Mouse (Mus musculus) MEL (cell line): ENCODE measurements at regions not wholly inside any gene's neighbourhood (a gene's known extent, or its start where the extent isn't known, plus 50 kb on each side); places are given as distances from the start of the nearest gene placed in this dataset.

Experiments
- DNase-seq: peaks from one replicate; pipeline ENCODE4 v3.0.0; 2011; ENCODE audit warnings: low read depth, low spot score
- H3K27ac ChIP-seq: 2 replicates; pipeline ENCODE4 v1.5.1; 2012; ENCODE audit warnings: low read depth, mild to moderate bottlenecking, control low read depth, low read length, moderate library complexity; ENCODE audit not compliant: control insufficient read depth
- H3K27me3 ChIP-seq, 2 experiments: fragments of 150-350 bp in 1 of 2; sonication (generic) in 1 of 2; 2 replicates each; pipeline ENCODE4 v1.6.1; 2012; ENCODE audit warnings: low read length in 2 of 2, mild to moderate bottlenecking in 2 of 2, improper control_type of control experiment in 1 of 2, moderate library complexity in 1 of 2; ENCODE audit not compliant: insufficient read depth in 2 of 2, control insufficient read depth in 1 of 2
- H3K36me3 ChIP-seq, 2 experiments: 2 replicates each; pipeline ENCODE4 v1.6.1; 2012 to 2014; ENCODE audit warnings: low read length in 2 of 2, improper control_type of control experiment in 1 of 2, inconsistent platforms in 1 of 2, mild to moderate bottlenecking in 1 of 2; ENCODE audit not compliant: insufficient read depth in 2 of 2, control insufficient read depth in 1 of 2
- H3K4me1 ChIP-seq, 2 experiments: fragments of 150-350 bp in 1 of 2; sonication (generic) in 1 of 2; 2 replicates each; pipeline ENCODE4 v1.6.1; 2012; ENCODE audit warnings: low read length in 2 of 2, improper control_type of control experiment in 1 of 2, mild to moderate bottlenecking in 1 of 2; ENCODE audit not compliant: insufficient read depth in 2 of 2, control insufficient read depth in 1 of 2
- H3K4me3 ChIP-seq, 2 experiments: fragments of 150-350 bp in 1 of 2; sonication (generic) in 1 of 2; 2 replicates each; pipeline ENCODE4 v1.5.1; 2012; ENCODE audit warnings: low read depth in 2 of 2, low read length in 2 of 2, mild to moderate bottlenecking in 2 of 2, moderate library complexity in 2 of 2, control low read depth in 1 of 2, improper control_type of control experiment in 1 of 2; ENCODE audit not compliant: control insufficient read depth in 1 of 2, insufficient read depth in 1 of 2
- H3K79me2 ChIP-seq: 2 replicates; pipeline ENCODE4 v1.6.1; 2012; ENCODE audit warnings: mild to moderate bottlenecking, low read length, moderate library complexity; ENCODE audit not compliant: control insufficient read depth, poor library complexity, insufficient read depth
- H3K9ac ChIP-seq: 2 replicates; pipeline ENCODE4 v1.6.1; 2012; ENCODE audit warnings: low read depth, mild to moderate bottlenecking, control low read depth, low read length, moderate library complexity; ENCODE audit not compliant: control insufficient read depth, poor library complexity, severe bottlenecking
- H3K9me3 ChIP-seq: fragments of 150-350 bp; sonication (generic); replicated peaks from 2 replicates; pipeline ENCODE4 v1.6.1; 2012; ENCODE audit warnings: mild to moderate bottlenecking, low read length, improper control_type of control experiment, moderate library complexity; ENCODE audit not compliant: insufficient read depth
- BHLHE40 ChIP-seq: IDR thresholded peaks from 2 replicates; pipeline ENCODE4 v1.6.1; 2012; ENCODE audit warnings: low read depth, mild to moderate bottlenecking, inconsistent platforms, low read length, improper control_type of control experiment, borderline replicate concordance
- CHD1 ChIP-seq: IDR thresholded peaks from 2 replicates; pipeline ENCODE4 v1.6.1; 2012; ENCODE audit warnings: low read depth, mild to moderate bottlenecking, inconsistent platforms, low read length, improper control_type of control experiment
- CHD2 ChIP-seq: IDR thresholded peaks from 2 replicates; pipeline ENCODE4 v1.6.1; 2011; ENCODE audit warnings: low read length, improper control_type of control experiment
- CTCF ChIP-seq, 3 experiments: IDR thresholded peaks in 2 of 3; conservative IDR thresholded peaks in 1 of 3; 2 replicates each; pipeline ENCODE4 v1.5.1; 2011 to 2012; ENCODE audit warnings: low read length in 3 of 3, low read depth in 2 of 3, mild to moderate bottlenecking in 2 of 3, improper control_type of control experiment in 1 of 3, inconsistent platforms in 1 of 3, mixed read lengths in 1 of 3, moderate library complexity in 1 of 3; ENCODE audit not compliant: control insufficient read depth in 1 of 3, insufficient read depth in 1 of 3, poor library complexity in 1 of 3, severe bottlenecking in 1 of 3
- E2F4 ChIP-seq: IDR thresholded peaks from 2 replicates; pipeline ENCODE4 v1.6.1; 2011; ENCODE audit warnings: low read depth, low read length, improper control_type of control experiment, borderline replicate concordance
- GABPA ChIP-seq: IDR thresholded peaks from 2 replicates; pipeline ENCODE4 v1.6.1; 2012; ENCODE audit warnings: low read depth, mild to moderate bottlenecking, inconsistent platforms, low read length, improper control_type of control experiment, moderate library complexity
- GATA1 ChIP-seq: IDR thresholded peaks from 2 replicates; pipeline ENCODE4 v1.6.1; 2011; ENCODE audit warnings: low read depth, low read length, improper control_type of control experiment
- HCFC1 ChIP-seq: IDR thresholded peaks from 2 replicates; pipeline ENCODE4 v1.6.1; 2012; ENCODE audit warnings: low read depth, mild to moderate bottlenecking, inconsistent platforms, low read length, improper control_type of control experiment, moderate library complexity
- KAT2A ChIP-seq: conservative IDR thresholded peaks from 2 replicates; pipeline ENCODE4 v1.6.1; 2012; ENCODE audit warnings: low read depth, low read length, improper control_type of control experiment, inconsistent platforms
- MAFK ChIP-seq: IDR thresholded peaks from 2 replicates; pipeline ENCODE4 v1.6.1; 2011; ENCODE audit warnings: low read depth, mild to moderate bottlenecking, low read length, improper control_type of control experiment, borderline replicate concordance
- MAX ChIP-seq: IDR thresholded peaks from 2 replicates; pipeline ENCODE4 v1.6.1; 2011; ENCODE audit warnings: low read length, improper control_type of control experiment
- MAZ ChIP-seq: IDR thresholded peaks from 2 replicates; pipeline ENCODE4 v1.6.1; 2012; ENCODE audit warnings: low read depth, mild to moderate bottlenecking, inconsistent platforms, low read length, improper control_type of control experiment
- MYC ChIP-seq: IDR thresholded peaks from 2 replicates; pipeline ENCODE4 v1.6.1; 2011; ENCODE audit warnings: low read depth, mild to moderate bottlenecking, low read length, improper control_type of control experiment, moderate library complexity
- NELFE ChIP-seq: IDR thresholded peaks from 2 replicates; pipeline ENCODE4 v1.6.1; 2011; ENCODE audit warnings: low read depth, low read length, improper control_type of control experiment
- POLR2AphosphoS5 ChIP-seq: IDR thresholded peaks from 2 replicates; pipeline ENCODE4 v1.6.1; 2012; ENCODE audit warnings: low read depth, borderline replicate concordance, mild to moderate bottlenecking, inconsistent platforms, low read length, moderate library complexity, mixed read lengths
- RAD21 ChIP-seq: IDR thresholded peaks from 2 replicates; pipeline ENCODE4 v1.6.1; 2011; ENCODE audit warnings: mild to moderate bottlenecking, low read depth, low read length, improper control_type of control experiment
- SMC3 ChIP-seq: IDR thresholded peaks from 2 replicates; pipeline ENCODE4 v1.6.1; 2011; ENCODE audit warnings: low read depth, low read length, improper control_type of control experiment
- TBP ChIP-seq: IDR thresholded peaks from 2 replicates; pipeline ENCODE4 v1.8.0; 2011; ENCODE audit warnings: low read depth, low read length, improper control_type of control experiment
- TCF12 ChIP-seq: IDR thresholded peaks from 2 replicates; pipeline ENCODE4 v1.6.1; 2014; ENCODE audit warnings: low read depth, mild to moderate bottlenecking, inconsistent platforms, low read length, improper control_type of control experiment, moderate library complexity
- UBTF ChIP-seq: IDR thresholded peaks from 2 replicates; pipeline ENCODE4 v1.6.1; 2012; ENCODE audit warnings: low read depth, mild to moderate bottlenecking, inconsistent platforms, low read length, improper control_type of control experiment, moderate library complexity, borderline replicate concordance; ENCODE audit not compliant: insufficient read depth
- ZKSCAN1 ChIP-seq: IDR thresholded peaks from 2 replicates; pipeline ENCODE4 v1.6.1; 2012; ENCODE audit warnings: low read depth, mild to moderate bottlenecking, inconsistent platforms, low read length, improper control_type of control experiment, moderate library complexity
- ZMIZ1 ChIP-seq: IDR thresholded peaks from 2 replicates; pipeline ENCODE4 v1.6.1; 2012; ENCODE audit warnings: low read depth, mild to moderate bottlenecking, inconsistent platforms, low read length, improper control_type of control experiment, moderate library complexity
- ZNF384 ChIP-seq: IDR thresholded peaks from 2 replicates; pipeline ENCODE4 v1.6.1; 2012; ENCODE audit warnings: low read depth, mild to moderate bottlenecking, inconsistent platforms, low read length, improper control_type of control experiment

GRCm38 (mm10) chr1:51538836-51539235 is 60.6 kb upstream of the Nabp1 start:
- Histone ChIP-seq H3K27me3 (no peaks in the 10 kb centered on the region), H3K36me3 (no peaks in the 10 kb centered on the region), H3K4me1 (no peaks in the 10 kb centered on the region), H3K4me3 (no peak overlapping the region), H3K27ac (no peak overlapping the region), H3K79me2 (no peaks in the 10 kb centered on the region), H3K9me3 (no peaks in the 10 kb centered on the region), H3K9ac (no peak overlapping the region)
- DNase-seq = no peak
- TF ChIP-seq MAFK (no peak), ZKSCAN1 (no peak), MAZ (no peak), HCFC1 (no peak), E2F4 (no peak)

- no peaks in the 10 kb centered on the region for H3K36me3 ChIP-seq
- no peak for DNase-seq
- H3K9me3 ChIP-seq = no peaks in the 10 kb centered on the region
- H3K27ac ChIP-seq = no peak overlapping the region
- TF ChIP-seq E2F4 (no peak), KAT2A (no peak), HCFC1 (no peak), BHLHE40 (no peak), MYC (no peak), GATA1 (no peak), CTCF (IDR thresholded peaks at IDR 0.05 in 2 of 3, conservative IDR thresholded peaks at IDR 0.05 in 1 of 3; ENCODE audit: control insufficient read depth in 1 of 3, insufficient read depth in 1 of 3, low read depth in 2 of 3, low read length in 3 of 3, poor library complexity in 1 of 3, severe bottlenecking in 1 of 3) (no peak)
- TF ChIP-seq, all 39 proteins: peak for 0
- H3K4me1 ChIP-seq = no peaks in the 10 kb centered on the region
- no peaks in the 10 kb centered on the region for H3K79me2 ChIP-seq
- H3K27me3 ChIP-seq = no peaks in the 10 kb centered on the region
- no peak overlapping the region for H3K9ac ChIP-seq
- H3K4me3 ChIP-seq = no peak overlapping the region
These were observed 59.6 kb upstream of the Nabp1 start for GRCm38 (mm10) chr1:51537765-51538360.

- no peak for TF ChIP-seq NELFE
- no peak for TF ChIP-seq MYC
- no peak for TF ChIP-seq MAX
- no peak for TF ChIP-seq CHD2
- no peak for TF ChIP-seq ZNF384
- TF ChIP-seq CHD1 = no peak
- TF ChIP-seq GABPA = no peak
- no peak for TF ChIP-seq ZMIZ1
- no peak for TF ChIP-seq BHLHE40
- no peak for TF ChIP-seq UBTF
- TF ChIP-seq POLR2AphosphoS5 = no peak
- no peak for TF ChIP-seq TCF12
- TF ChIP-seq SMC3 = no peak
- TF ChIP-seq RAD21 = no peak
- TF ChIP-seq TBP = no peak
- TF ChIP-seq ZKSCAN1 = no peak
- TF ChIP-seq, all 39 proteins: peak for 0
- Histone ChIP-seq H3K79me2 (no peaks in the 10 kb centered on the region), H3K36me3 (no peaks in the 10 kb centered on the region), H3K9ac (no peak overlapping the region), H3K4me1 (no peaks in the 10 kb centered on the region), H3K4me3 (no peak overlapping the region), H3K27me3 (no peaks in the 10 kb centered on the region), H3K9me3 (no peaks in the 10 kb centered on the region), H3K27ac (no peak overlapping the region)
- no peak for DNase-seq
These were observed 57.9 kb upstream of the Nabp1 start for GRCm38 (mm10) chr1:51536076-51536475.
